Mouse (Mus musculus) heart, adult 2 months (tissue): Measurements from ENCODE around the gene Gm17078.

Experiments used
- CTCF ChIP-seq: fragments of 200-600 bp; IDR thresholded peaks from 2 replicates; pipeline ENCODE4 v1.8.1; 2022; ENCODE audit warnings: antibody characterized with exemption, mild to moderate bottlenecking, moderate library complexity
- EP300 ChIP-seq: fragments of 200-500 bp; IDR thresholded peaks from 2 replicates; pipeline ENCODE4 v1.6.1; 2011; ENCODE audit warnings: low read depth, low read length, control low read depth; ENCODE audit not compliant: insufficient read depth
- POLR2A ChIP-seq: fragments of 200-500 bp; IDR thresholded peaks from 2 replicates; pipeline ENCODE4 v1.6.1; 2011; ENCODE audit warnings: mild to moderate bottlenecking, low read depth, low read length, control low read depth; ENCODE audit not compliant: insufficient read depth

DNA sequence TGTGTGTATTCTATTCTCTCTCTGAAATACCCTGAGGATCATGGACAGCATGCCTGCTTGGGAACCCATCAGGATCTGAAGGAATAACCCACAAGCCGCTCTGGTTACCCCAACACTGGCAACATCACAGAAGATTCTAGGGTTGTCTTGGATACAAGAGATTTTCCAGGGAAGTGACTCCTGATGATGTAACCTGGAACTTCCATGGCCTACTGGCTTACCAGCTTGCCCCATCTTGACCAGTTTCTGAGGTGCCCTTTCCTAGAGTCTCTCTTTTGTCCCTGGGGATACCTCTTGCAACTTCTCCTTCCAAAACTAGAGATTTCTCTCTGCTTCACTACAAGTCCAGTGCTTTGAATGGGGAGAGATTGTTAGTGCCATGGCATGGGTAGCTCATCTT, at the start of gene Gm17078:
- TF ChIP-seq POLR2A = no peak
- TF ChIP-seq CTCF = no peak
- TF ChIP-seq EP300 = no peak
